In genomic region chr14:18586239-18587034, GRCm38 (mm10) we compare ENCODE assay signal across 17 mouse cellular contexts.
DNase-seq lines count a peak whose midpoint lies in the region; ATAC-seq lines count a peak whose summit lies in the region.
"Had no signal": no experiment of that assay in that cellular context is flagged by ENCODE, and none has a peak within 500 bp of the region (broad histone marks: within the 10 kb centered on the region; RNA-seq: fewer than 3 reads in every experiment).

No protein-coding gene starts in this region.

- no peaks in the 10 kb centered on the region for H3K9me3 ChIP-seq in hindbrain, embryonic 15.5 days
- no peaks in the 10 kb centered on the region for H3K9me3 ChIP-seq in liver, embryonic 11.5 days (ENCODE audit: control insufficient read depth, low read length)
- H3K9me3 ChIP-seq in liver, embryonic 12.5 days (replicated peaks) = no peaks in the 10 kb centered on the region

- H3K4me2 ChIP-seq in hindbrain, embryonic 15.5 days = no peak overlapping the region
- no peak overlapping the region for H3K4me2 ChIP-seq in liver, embryonic 11.5 days
- H3K4me2 ChIP-seq in liver, embryonic 12.5 days = no peak overlapping the region

- 0 out of 2 replicates have a peak overlapping the region, but pooled peaks have one; percentile 14 for H3K27ac ChIP-seq in hindbrain, embryonic 15.5 days (replicated peaks)
- H3K27ac ChIP-seq in liver, embryonic 11.5 days (ENCODE audit: low read depth, low read length) = no peak overlapping the region
- H3K27ac ChIP-seq in liver, embryonic 12.5 days = no peak overlapping the region
- H3K27ac ChIP-seq: gastrocnemius, adult 2 months; heart, adult 2 months had no signal

- peak; percentile 23 for DNase-seq in layer of hippocampus, adult 9-11 months
- DNase-seq in layer of hippocampus, postnatal 25 days (ENCODE audit: extremely low spot score in 1 of 2, low spot score in 1 of 2) = no peak
- peak; percentile 88 to 91 for DNase-seq in cerebellum, postnatal 10 days
- DNase-seq in liver, embryonic 11.5 days (ENCODE audit: low spot score) = no peak
- DNase-seq in embryo, embryonic 10 days (ENCODE audit: low spot score) = no peak
- DNase-seq: adrenal gland, adult 2 months; gastrocnemius, adult 2 months; heart, adult 2 months; heart, postnatal 10 days; kidney, postnatal 14 days; liver had no signal

- peak; percentile 84 for ATAC-seq in cerebellum, adult (ENCODE audit: insufficient number of reproducible peaks, low FRiP score, low TSS enrichment)
- ATAC-seq in hindbrain, embryonic 15.5 days (ENCODE audit: low FRiP score, low read depth) = peak; percentile 45; the same call in 1 of the 2 replicates
- no peak for ATAC-seq in liver, embryonic 11.5 days (replicated peaks; ENCODE audit: low FRiP score)
- ATAC-seq in liver, embryonic 12.5 days = no peak
- ATAC-seq: intestine, postnatal 0 days; lung, postnatal 0 days had no signal

- no peaks in the 10 kb centered on the region for H3K27me3 ChIP-seq in hindbrain, embryonic 15.5 days
- H3K27me3 ChIP-seq in liver, embryonic 11.5 days (replicated peaks; ENCODE audit: control insufficient read depth, insufficient read depth, low read length) = no peaks in the 10 kb centered on the region
- no peaks in the 10 kb centered on the region for H3K27me3 ChIP-seq in liver, embryonic 12.5 days (replicated peaks)

- peaks cover 3% of the 10 kb centered on the region; the same call in 1 of the 2 replicates for H3K4me1 ChIP-seq in hindbrain, embryonic 15.5 days (replicated peaks)
- no peaks in the 10 kb centered on the region for H3K4me1 ChIP-seq in liver, embryonic 11.5 days (replicated peaks; ENCODE audit: control insufficient read depth, insufficient read depth, low read length)
- H3K4me1 ChIP-seq in liver, embryonic 12.5 days = no peaks in the 10 kb centered on the region

- H3K9ac ChIP-seq in hindbrain, embryonic 15.5 days = no peak overlapping the region
- no peak overlapping the region for H3K9ac ChIP-seq in liver, embryonic 11.5 days (ENCODE audit: low read depth, low read length)
- no peak overlapping the region for H3K9ac ChIP-seq in liver, embryonic 12.5 days

- H3K36me3 ChIP-seq in hindbrain, embryonic 15.5 days = no peaks in the 10 kb centered on the region
- no peaks in the 10 kb centered on the region for H3K36me3 ChIP-seq in liver, embryonic 11.5 days (ENCODE audit: control insufficient read depth, insufficient read depth, low read length)
- H3K36me3 ChIP-seq in liver, embryonic 12.5 days = no peaks in the 10 kb centered on the region

- H3K4me3 ChIP-seq in hindbrain, embryonic 15.5 days = no peak overlapping the region
- H3K4me3 ChIP-seq in liver, embryonic 11.5 days (ENCODE audit: low read depth, low read length) = no peak overlapping the region
- H3K4me3 ChIP-seq in liver, embryonic 12.5 days = no peak overlapping the region
- H3K4me3 ChIP-seq: erythroblast, embryonic 14.5 days; gastrocnemius, adult 2 months; heart, adult 2 months had no signal

- 60% methylated on average over 4 of the region's 4 CpGs for WGBS in hindbrain, embryonic 15.5 days
- 71% methylated on average over 4 of the region's 4 CpGs for WGBS in liver, embryonic 11.5 days
- whole genome bisulfite sequencing in liver, embryonic 12.5 days (ENCODE audit: insufficient replicate concordance) = 61% methylated on average over 4 of the region's 4 CpGs

Comparison
In these comparisons a context has a peak if more than half of its experiments do, and no peak if none do; other contexts are left out.
1. DNase-seq: peak in layer of hippocampus, adult 9-11 months (single experiment) and cerebellum, postnatal 10 days (2 of 2); none in layer of hippocampus, postnatal 25 days (0 of 2), liver, embryonic 11.5 days (single experiment) and embryo, embryonic 10 days (single experiment).
2. ATAC-seq: peak in cerebellum, adult (single experiment) and hindbrain, embryonic 15.5 days (single experiment); none in liver, embryonic 11.5 days (single experiment) and liver, embryonic 12.5 days (single experiment).